Mouse (Mus musculus): Measurements from ENCODE around the gene Rab12. TPM values are rescaled to one million over a fixed set of nuclear protein-coding genes. Genes with fewer than 3 reads are reported as not detected.

Rab12 gene
- 34.6 TPM for polyA plus RNA-seq (2014; fragmentation: Illumina TruSeq; extraction: RNeasy Lipid Tissue Mini Kit (QIAGEN cat#74804); ENCODE audit: low replicate concordance)

GRCm38 (mm10) chr17:66519554-66520553, at the start of gene Rab12:
Gene Rab12, minus strand, starts transcription at chr17:66519729.

DNA sequence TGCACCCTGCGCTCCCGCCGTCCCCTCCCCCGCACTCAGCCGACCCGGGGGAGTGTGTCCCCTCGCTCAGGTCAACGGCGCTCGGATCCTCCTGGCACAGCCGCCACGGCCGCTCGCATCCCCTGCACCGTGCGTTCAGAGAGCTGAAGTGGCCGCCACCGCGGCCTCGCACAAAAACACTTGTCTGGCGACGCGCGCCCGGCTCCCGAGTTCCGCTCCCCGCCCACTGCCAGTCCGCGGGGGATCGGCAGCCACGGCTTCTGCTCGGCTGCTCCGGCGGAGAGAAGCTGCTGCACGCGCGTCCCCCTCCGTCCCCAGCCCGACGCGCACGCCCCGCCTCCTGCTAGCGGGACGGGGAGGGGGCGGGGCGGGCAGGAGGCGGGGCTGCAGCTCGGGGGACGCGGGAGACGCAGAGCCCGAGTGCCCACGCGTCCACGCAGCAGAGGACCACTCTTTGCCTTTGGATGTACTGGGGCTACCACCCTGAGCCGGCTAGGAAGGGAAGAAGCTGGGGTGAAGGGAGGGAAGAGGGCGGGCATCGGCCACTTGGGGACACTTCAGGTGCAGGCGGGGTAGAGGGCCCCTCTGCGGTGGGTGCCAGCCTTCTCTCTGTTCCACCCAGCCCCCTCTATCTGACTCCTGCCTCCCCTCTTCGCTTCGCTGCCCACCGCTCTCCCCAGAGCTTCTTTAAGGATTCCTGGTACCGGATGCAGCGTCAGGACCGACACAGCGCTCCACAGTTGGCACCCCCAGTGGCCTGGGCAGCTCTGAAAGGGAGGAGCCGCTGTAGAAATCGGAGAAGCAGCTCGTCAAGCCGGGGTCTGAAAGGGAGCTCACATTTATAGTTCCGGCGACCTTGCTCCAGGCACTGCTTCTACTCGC, 69.8 kb downstream of the Rab12 start, which contains the start of gene Mtcl1:
Mtcl1 (minus strand) TSS at position 291 of the 882 bp plus-strand sequence.

Other genes with a start within 250 kb of the Rab12 start
- 0.52 TPM for gene Mtcl1, start 70.0 kb downstream of the Rab12 start, polyA plus RNA-seq (2014; fragmentation: Illumina TruSeq; extraction: RNeasy Lipid Tissue Mini Kit (QIAGEN cat#74804); ENCODE audit: low replicate concordance)
- 38.2 TPM for gene Themis3, start 74.9 kb upstream of the Rab12 start, polyA plus RNA-seq (2014; fragmentation: Illumina TruSeq; extraction: RNeasy Lipid Tissue Mini Kit (QIAGEN cat#74804); ENCODE audit: low replicate concordance)

Measured in small intestine, adult 10 weeks (tissue).